8 mouse cellular contexts compared by ENCODE assay signal in the genomic region with DNA sequence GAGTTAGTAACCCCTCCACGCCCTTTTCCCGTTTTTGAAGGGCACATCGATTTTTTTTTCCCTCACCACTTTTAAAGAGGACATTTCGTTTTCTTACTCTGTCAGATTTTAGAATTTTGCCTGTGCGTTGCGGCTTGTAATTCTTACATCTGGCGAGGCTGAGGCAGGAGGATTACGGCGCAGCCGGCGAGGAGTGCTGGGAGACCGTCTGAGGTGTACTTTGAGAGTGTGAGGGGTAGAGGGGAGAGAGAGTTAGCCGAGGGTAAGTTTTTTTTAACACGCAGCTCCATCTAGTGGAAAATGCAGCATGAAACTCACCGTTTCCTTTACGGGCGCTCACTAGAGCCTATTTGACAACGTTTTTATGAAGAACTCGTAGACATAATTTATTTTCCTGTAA. TPM values are rescaled to one million over a fixed set of nuclear protein-coding genes. Genes with fewer than 3 reads are reported as not detected.
DNase-seq lines count a peak whose midpoint lies in the region; ATAC-seq and TF ChIP-seq lines count a peak whose summit lies in the region.

No protein-coding gene starts in this region.

- no peaks in the 10 kb centered on the region for H3K9me3 ChIP-seq in embryonic facial prominence, embryonic 10.5 days
- H3K9me3 ChIP-seq in intestine, postnatal 0 days (ENCODE audit: control insufficient read depth), result no peaks in the 10 kb centered on the region
- no peaks in the 10 kb centered on the region for H3K9me3 ChIP-seq in limb, embryonic 11.5 days (ENCODE audit: control insufficient read depth, low read length)
- H3K9me3 ChIP-seq in midbrain, embryonic 12.5 days, result no peaks in the 10 kb centered on the region

- 5% methylated on average over 19 of the region's 19 CpGs for WGBS in embryonic facial prominence, embryonic 10.5 days
- WGBS in intestine, postnatal 0 days, result 2% methylated on average over 19 of the region's 19 CpGs
- WGBS in limb, embryonic 11.5 days, result 4% methylated on average over 19 of the region's 19 CpGs
- WGBS in midbrain, embryonic 12.5 days, result 4% methylated on average over 19 of the region's 19 CpGs

- peak overlapping the region; percentile 94 for H3K27ac ChIP-seq in embryonic facial prominence, embryonic 10.5 days (replicated peaks)
- H3K27ac ChIP-seq in intestine, postnatal 0 days (ENCODE audit: low read depth, low read length), result peak overlapping the region; percentile 97
- H3K27ac ChIP-seq in limb, embryonic 11.5 days (replicated peaks; ENCODE audit: low read depth, low read length), result peak overlapping the region; percentile 95
- H3K27ac ChIP-seq in midbrain, embryonic 12.5 days (replicated peaks), result peak overlapping the region; percentile 97

- H3K36me3 ChIP-seq in embryonic facial prominence, embryonic 10.5 days (replicated peaks), result peaks cover 35% of the 10 kb centered on the region
- peaks cover 14% of the 10 kb centered on the region; the same call in 1 of the 2 replicates for H3K36me3 ChIP-seq in intestine, postnatal 0 days (ENCODE audit: control insufficient read depth, insufficient read depth)
- H3K36me3 ChIP-seq in limb, embryonic 11.5 days (ENCODE audit: control insufficient read depth, insufficient read depth, low read length), result peaks cover 2% of the 10 kb centered on the region; the same call in 1 of the 2 replicates
- H3K36me3 ChIP-seq in midbrain, embryonic 12.5 days, result peaks cover 24% of the 10 kb centered on the region

- no peaks in the 10 kb centered on the region for H3K27me3 ChIP-seq in embryonic facial prominence, embryonic 10.5 days (replicated peaks; ENCODE audit: low read depth, poor library complexity, severe bottlenecking)
- H3K27me3 ChIP-seq in intestine, postnatal 0 days (replicated peaks; ENCODE audit: control insufficient read depth, insufficient read depth, low read length), result no peaks in the 10 kb centered on the region
- H3K27me3 ChIP-seq in limb, embryonic 11.5 days (ENCODE audit: control insufficient read depth, insufficient read depth, low read length), result no peaks in the 10 kb centered on the region
- H3K27me3 ChIP-seq in midbrain, embryonic 12.5 days, result no peaks in the 10 kb centered on the region

- H3K4me2 ChIP-seq in intestine, postnatal 0 days (replicated peaks; ENCODE audit: low read depth), result peak overlapping the region; percentile 69
- H3K4me2 ChIP-seq in limb, embryonic 11.5 days (ENCODE audit: low read depth, severe bottlenecking), result peak overlapping the region; percentile 54
- peak overlapping the region; percentile 60 for H3K4me2 ChIP-seq in midbrain, embryonic 12.5 days (replicated peaks)

- peak; percentile 62 for DNase-seq in 3134 (ENCODE audit: extremely low read depth, insufficient read length, low spot score)
- peak; percentile 76 for DNase-seq in adrenal gland, postnatal 10 days
- peak; percentile 81 for DNase-seq in embryonic facial prominence, embryonic 10.5 days (ENCODE audit: low spot score)
- peak; percentile 96 for DNase-seq in heart, adult 11 months
- DNase-seq in limb, embryonic 11.5 days (ENCODE audit: low spot score), result peak; percentile 78
- DNase-seq in skeletal muscle tissue, adult 2 months (ENCODE audit: low read depth, low spot score), result peak; percentile 66

- peak overlapping the region; percentile 74 for H3K9ac ChIP-seq in intestine, postnatal 0 days (ENCODE audit: low read depth, low read length)
- H3K9ac ChIP-seq in limb, embryonic 11.5 days (ENCODE audit: low read length), result peak overlapping the region; percentile 73
- H3K9ac ChIP-seq in midbrain, embryonic 12.5 days (replicated peaks), result peak overlapping the region; percentile 71; the same call in 1 of the 2 replicates

- H3K4me3 ChIP-seq in embryonic facial prominence, embryonic 10.5 days, result peak overlapping the region; percentile 73
- peak overlapping the region; percentile 69 for H3K4me3 ChIP-seq in intestine, postnatal 0 days (ENCODE audit: low read depth, low read length)
- H3K4me3 ChIP-seq in limb, embryonic 11.5 days (ENCODE audit: low read depth, low read length), result peak overlapping the region; percentile 40
- peak overlapping the region; percentile 61 for H3K4me3 ChIP-seq in midbrain, embryonic 12.5 days

- TF ChIP-seq CTCF in intestine, postnatal 0 days (IDR thresholded peaks at IDR 0.05; ENCODE audit: low read depth), result peak; percentile 77

- peak; percentile 58 for ATAC-seq in intestine, postnatal 0 days
- ATAC-seq in limb, embryonic 11.5 days (ENCODE audit: insufficient number of reproducible peaks, low FRiP score, low TSS enrichment, low read depth), result peak; percentile 69; the same call in 1 of the 2 replicates
- ATAC-seq in midbrain, embryonic 12.5 days (ENCODE audit: low FRiP score, low read depth), result 0 out of 2 replicates have a peak, but pooled peaks have one; percentile 61

- H3K4me1 ChIP-seq in embryonic facial prominence, embryonic 10.5 days, result 0 out of 2 replicates have a peak, but pooled peaks cover 6% of the 10 kb centered on the region
- no peaks in the 10 kb centered on the region for H3K4me1 ChIP-seq in intestine, postnatal 0 days (replicated peaks; ENCODE audit: control insufficient read depth, insufficient read depth, low read length)
- H3K4me1 ChIP-seq in limb, embryonic 11.5 days (ENCODE audit: control insufficient read depth, insufficient read depth, low read length), result no peaks in the 10 kb centered on the region
- no peaks in the 10 kb centered on the region for H3K4me1 ChIP-seq in midbrain, embryonic 12.5 days

RNA-seq across cellular contexts. Expression of gene Pcbd2, which starts 0.7 kb away (rescaled TPM):
- total RNA-seq in adrenal gland, postnatal 10 days (2021), result 10 to 100 TPM; 73.5 to 74.7 TPM
- 36.3 and 43.7 TPM in 2 replicates for polyA plus RNA-seq in embryonic facial prominence, embryonic 10.5 days (2016; fragmentation: Nextera tagmentation; extraction: Ambion mirVana)
- 70.5 and 72.0 TPM in 2 replicates for polyA plus RNA-seq in intestine, postnatal 0 days (2015; fragmentation: Nextera tagmentation; extraction: Ambion mirVana)
- polyA plus RNA-seq in limb, embryonic 11.5 days (2014; fragmentation: Nextera tagmentation; extraction: Ambion mirVana), result 44.7 and 44.9 TPM in 2 replicates
- 23.9 and 30.0 TPM in 2 replicates for polyA plus RNA-seq in midbrain, embryonic 12.5 days (2016; fragmentation: Nextera tagmentation; extraction: Ambion mirVana)

RNA-seq across cellular contexts. Expression of gene Txndc15, which starts 13.4 kb away (rescaled TPM):
- 10 to 100 TPM; 53.2 to 55.6 TPM for total RNA-seq in adrenal gland, postnatal 10 days (2021)
- 65.1 and 68.0 TPM in 2 replicates for polyA plus RNA-seq in embryonic facial prominence, embryonic 10.5 days (2016; fragmentation: Nextera tagmentation; extraction: Ambion mirVana)
- 68.4 and 69.5 TPM in 2 replicates for polyA plus RNA-seq in intestine, postnatal 0 days (2015; fragmentation: Nextera tagmentation; extraction: Ambion mirVana)
- polyA plus RNA-seq in limb, embryonic 11.5 days (2014; fragmentation: Nextera tagmentation; extraction: Ambion mirVana), result 85.9 and 91.7 TPM in 2 replicates
- 90.9 and 99.6 TPM in 2 replicates for polyA plus RNA-seq in midbrain, embryonic 12.5 days (2016; fragmentation: Nextera tagmentation; extraction: Ambion mirVana)

RNA-seq across cellular contexts. Expression of gene B230219D22Rik, which starts 34.9 kb away (rescaled TPM):
- 10 to 100 TPM; 52.5 to 53.8 TPM for total RNA-seq in adrenal gland, postnatal 10 days (2021)
- 55.5 and 60.7 TPM in 2 replicates for polyA plus RNA-seq in embryonic facial prominence, embryonic 10.5 days (2016; fragmentation: Nextera tagmentation; extraction: Ambion mirVana)
- 20.4 and 21.8 TPM in 2 replicates for polyA plus RNA-seq in intestine, postnatal 0 days (2015; fragmentation: Nextera tagmentation; extraction: Ambion mirVana)
- 75.6 and 84.4 TPM in 2 replicates for polyA plus RNA-seq in limb, embryonic 11.5 days (2014; fragmentation: Nextera tagmentation; extraction: Ambion mirVana)
- polyA plus RNA-seq in midbrain, embryonic 12.5 days (2016; fragmentation: Nextera tagmentation; extraction: Ambion mirVana), result 71.4 and 74.5 TPM in 2 replicates

RNA-seq across cellular contexts. Expression of gene Catsper3, which starts 56.5 kb away (rescaled TPM):
- under 1 TPM in 1 of 2 experiments, not detected in 1; 0.21 TPM for total RNA-seq in adrenal gland, postnatal 10 days (2021)
- not detected in 2 replicates for polyA plus RNA-seq in embryonic facial prominence, embryonic 10.5 days (2016; fragmentation: Nextera tagmentation; extraction: Ambion mirVana)
- polyA plus RNA-seq in intestine, postnatal 0 days (2015; fragmentation: Nextera tagmentation; extraction: Ambion mirVana), result 0.14 and 0.22 TPM in 2 replicates
- 0.19 TPM in 1 of 2 replicates, not detected in the other for polyA plus RNA-seq in limb, embryonic 11.5 days (2014; fragmentation: Nextera tagmentation; extraction: Ambion mirVana)
- polyA plus RNA-seq in midbrain, embryonic 12.5 days (2016; fragmentation: Nextera tagmentation; extraction: Ambion mirVana), result 0.18 TPM in 1 of 2 replicates, not detected in the other

Comparison
In these comparisons a context has a peak if more than half of its experiments do, and no peak if none do; other contexts are left out.
1. Peak in every context shown above with its lines: DNase-seq, ATAC-seq, H3K4me3 ChIP-seq and H3K27ac ChIP-seq.